Mouse (Mus musculus): Measurements from ENCODE around the gene Rph3a. TPM values are rescaled to one million over a fixed set of nuclear protein-coding genes. Genes with fewer than 3 reads are reported as not detected.

The Rph3a gene
- not detected for total RNA-seq (2021)
- long read RNA-seq, experiment 1, result 0 reads
- long read RNA-seq, experiment 2, result 0 reads

DNA sequence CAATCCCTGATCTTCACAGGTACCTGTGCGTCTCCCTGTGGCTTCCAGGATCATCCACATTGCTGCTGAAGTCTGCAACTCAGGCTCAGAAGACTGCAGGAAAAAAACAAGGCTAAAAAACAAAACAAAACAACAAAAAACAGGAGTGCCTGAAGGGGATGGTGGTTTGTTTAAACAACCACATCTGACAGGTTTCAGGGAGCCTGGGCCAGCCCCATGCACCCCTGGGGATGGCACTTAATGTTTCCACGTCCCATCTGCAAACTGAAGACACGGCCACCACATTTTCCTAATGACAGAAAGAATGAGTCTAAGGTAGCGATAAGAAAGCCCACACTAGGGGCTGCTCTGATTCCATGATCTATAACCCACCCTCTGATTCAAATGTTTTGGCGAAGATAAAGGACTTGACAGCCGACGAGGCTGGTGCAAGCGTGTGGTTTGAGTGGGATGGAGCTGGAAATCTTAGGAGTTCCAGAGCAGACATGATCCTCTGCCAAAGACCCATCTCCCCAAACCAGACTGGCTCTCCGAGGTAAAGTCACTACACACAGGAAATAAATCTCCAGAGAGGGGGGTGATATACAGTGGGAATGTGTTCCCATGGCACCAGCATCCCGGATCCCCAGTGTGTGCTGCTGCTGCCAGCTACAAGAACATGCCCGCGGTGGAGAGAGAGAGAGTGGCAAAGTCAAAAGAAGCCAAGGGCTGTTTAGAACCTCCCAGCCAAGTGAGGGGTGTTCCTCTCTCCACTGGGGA, at the start of gene Rph3a:
TSS of gene Rph3a (minus strand) at position 282 of the 759 bp plus-strand sequence.
- intact Hi-C loops (cut with DNase I), result no loop called here
- DNase-seq, result no peak

DNA sequence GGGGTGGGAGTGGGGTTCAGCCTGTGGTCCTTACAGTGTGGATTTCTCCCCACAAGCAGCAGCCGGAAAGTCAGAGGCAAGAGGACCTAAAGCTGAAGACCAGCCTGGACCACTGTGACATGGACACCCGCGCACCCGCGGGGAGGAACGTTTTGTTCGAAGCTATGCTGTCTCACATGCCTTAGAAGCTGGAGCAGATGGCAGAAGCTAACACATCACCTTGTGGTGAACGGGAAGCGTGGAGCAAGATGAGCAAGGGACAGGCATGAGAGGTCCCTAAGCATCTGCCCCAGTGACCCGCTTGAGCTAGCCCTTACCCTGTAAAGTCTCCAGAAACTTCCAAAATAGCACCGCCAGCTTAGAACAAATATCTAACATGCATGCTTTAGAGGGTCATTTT, 48.4 kb upstream of the Rph3a start:
- intact Hi-C loops (cut with DNase I), result no loop called here

DNA sequence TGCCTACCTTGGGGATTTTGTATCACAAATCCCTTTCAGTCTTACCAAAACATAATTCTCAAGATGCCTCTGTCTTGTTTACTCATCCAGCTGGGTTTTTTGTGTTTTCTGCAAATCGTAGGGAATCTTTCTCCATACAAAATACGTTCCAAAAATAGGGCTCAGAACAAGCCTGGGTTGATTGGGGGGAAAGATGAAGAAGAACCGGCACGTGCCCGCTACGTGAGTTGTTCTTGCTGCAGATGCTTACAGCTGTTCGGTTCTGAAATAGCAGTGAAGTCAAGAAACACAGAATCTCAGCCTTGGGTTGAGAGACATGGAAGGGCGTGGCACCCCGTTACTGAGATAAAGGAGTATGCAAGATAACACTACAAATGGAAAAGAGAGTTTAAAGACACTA, 44.0 kb upstream of the Rph3a start:
- intact Hi-C loops (cut with DNase I), result no loop called here
- DNase-seq, result no peak

More for the DNA sequence above, 48.4 kb upstream of the Rph3a start:
- DNase-seq, result no peak

DNA sequence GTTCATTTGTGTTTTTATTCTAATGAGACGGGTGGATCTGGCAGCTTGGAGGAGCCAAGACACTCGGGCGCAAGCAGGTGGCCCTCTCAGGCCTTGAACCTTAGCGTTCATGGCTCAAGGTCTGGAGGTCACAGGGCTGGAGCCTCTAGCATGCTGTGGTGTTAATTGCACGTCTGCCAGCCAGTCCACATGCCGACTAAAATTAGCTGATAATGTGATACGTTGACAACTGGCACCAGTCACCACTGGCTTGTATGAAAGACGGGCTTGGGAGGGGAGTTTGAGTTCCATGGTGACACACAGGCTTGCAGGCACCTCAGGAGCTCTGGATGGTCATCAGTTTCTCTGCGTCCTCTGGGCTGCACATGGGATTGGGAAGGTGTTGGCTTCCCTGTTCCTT, 31.9 kb upstream of the Rph3a start:
- DNase-seq, result no peak
- intact Hi-C loops (cut with DNase I), result no loop called here

DNA sequence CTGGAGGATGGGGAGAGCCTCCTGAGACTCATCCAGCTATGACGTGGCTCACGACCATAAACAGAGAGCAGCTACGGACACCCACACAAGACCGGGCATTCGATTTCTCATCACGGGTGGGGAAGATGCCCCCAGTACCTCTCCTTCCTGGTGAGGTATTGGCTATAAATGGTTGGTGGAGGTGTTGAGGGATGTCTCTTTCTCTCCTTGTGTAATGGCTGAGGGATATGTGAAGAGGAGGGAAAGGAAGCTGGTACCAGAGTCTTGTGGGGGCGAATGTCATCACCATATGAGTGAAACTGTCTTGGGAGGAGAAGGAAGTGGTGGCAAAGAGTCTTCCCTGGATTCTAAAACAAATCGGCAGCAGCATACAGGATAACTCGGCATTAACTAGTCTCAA, 29.6 kb upstream of the Rph3a start:
- intact Hi-C loops (cut with DNase I), result no loop called here
- no peak for DNase-seq

DNA sequence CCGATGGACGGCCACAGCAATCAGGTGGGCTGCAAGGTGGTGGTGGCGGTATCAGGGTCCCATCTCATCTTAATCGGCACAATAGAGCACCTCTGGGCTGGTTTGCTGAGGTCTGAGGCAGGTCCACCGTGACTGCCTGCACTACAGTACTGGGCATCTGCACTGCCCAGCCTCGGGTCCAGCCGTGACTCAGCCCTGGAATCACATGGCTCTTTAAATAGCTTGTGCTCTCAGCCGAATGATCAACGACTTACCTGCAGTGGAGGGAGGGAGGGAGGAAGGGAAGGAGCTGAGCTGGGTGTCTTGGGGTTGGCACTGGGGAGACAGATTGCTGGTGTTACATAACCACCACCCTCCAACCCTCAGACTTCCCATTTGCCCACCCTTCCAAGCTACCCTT, 20.3 kb upstream of the Rph3a start:
- intact Hi-C loops (cut with DNase I), result no loop called here
- no peak for DNase-seq

DNA sequence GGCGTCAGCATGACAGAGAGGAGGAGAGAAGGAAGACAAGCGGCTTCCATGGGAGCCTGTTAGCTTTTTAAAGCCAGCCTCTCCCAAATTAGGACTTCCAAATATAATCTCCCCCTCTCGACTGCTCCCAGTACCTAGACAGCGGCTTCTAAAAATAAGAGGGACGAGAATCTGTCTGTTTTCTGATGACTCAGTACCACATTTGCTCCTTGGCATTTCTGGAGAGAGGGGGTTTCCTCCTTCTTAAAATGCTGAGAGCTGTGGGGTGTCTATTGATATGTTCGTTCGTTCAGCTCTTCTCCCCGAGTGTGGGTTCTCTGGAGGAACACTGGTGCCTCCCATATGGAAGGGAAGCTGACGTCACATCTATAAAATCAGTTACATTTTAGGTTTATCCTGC, 9.6 kb upstream of the Rph3a start:
- intact Hi-C loops (cut with DNase I), result no loop called here
- DNase-seq, result no peak

DNA sequence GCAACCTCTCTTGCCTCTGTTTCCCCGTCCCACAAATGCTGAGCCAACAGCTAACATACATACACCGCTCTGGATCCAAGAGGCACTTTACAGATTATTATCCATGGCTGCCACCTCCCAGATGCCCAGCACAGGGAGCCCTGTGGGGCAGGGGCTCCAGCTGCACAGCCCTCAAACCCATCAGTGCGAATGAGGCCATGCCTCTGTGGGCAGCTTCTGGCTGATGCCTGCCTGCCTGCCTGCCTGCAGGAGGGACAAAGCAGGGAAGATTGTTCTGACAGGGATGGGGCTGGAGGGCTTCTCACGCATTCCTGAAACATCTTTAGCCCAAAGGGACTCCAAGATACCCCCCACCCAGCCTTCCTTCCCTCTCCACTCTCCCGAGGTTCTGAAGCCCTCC, 7.8 kb upstream of the Rph3a start:
- intact Hi-C loops (cut with DNase I), result no loop called here
- no peak for DNase-seq

DNA sequence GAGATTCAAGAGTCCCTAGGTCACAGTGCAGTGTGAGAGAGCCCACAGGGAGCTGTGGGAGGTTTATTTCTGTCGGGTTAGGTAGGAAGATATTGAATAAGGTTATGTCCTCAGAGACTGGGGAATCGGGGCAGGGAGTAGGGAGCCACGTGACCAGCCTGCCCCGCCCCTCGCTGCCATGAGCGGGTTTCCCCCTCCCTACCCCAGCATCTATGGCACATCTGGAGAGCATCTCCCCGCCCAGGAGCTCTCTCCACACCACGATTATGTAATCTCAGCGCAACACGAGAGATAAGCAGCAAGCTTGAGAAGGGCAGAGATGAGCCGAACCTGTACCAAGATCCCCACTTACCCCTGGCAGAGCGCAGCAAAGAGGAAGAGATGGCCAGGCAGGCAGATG, 6.5 kb upstream of the Rph3a start:
- DNase-seq, result no peak
- intact Hi-C loops (cut with DNase I), result no loop called here

DNA sequence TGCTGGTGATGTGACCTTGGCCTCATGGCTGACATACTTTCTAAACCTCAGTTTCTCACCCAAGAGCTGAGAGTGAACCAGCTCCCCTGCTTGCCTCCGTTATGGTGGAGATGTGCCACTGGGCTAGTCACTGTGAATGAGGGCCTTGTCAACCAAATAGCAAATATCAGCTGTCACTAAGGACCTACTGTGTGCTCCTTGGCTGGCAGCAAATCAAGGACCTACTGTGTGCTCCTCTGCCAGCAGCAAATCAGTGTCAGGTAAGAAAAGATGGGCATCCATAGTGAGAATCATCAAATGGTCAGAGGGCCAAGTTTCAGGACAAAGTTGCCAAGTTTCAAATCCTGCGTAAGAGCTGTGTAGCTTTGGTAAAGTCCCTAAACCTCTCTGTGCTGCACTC, 4.6 kb upstream of the Rph3a start:
- no peak for DNase-seq

DNA sequence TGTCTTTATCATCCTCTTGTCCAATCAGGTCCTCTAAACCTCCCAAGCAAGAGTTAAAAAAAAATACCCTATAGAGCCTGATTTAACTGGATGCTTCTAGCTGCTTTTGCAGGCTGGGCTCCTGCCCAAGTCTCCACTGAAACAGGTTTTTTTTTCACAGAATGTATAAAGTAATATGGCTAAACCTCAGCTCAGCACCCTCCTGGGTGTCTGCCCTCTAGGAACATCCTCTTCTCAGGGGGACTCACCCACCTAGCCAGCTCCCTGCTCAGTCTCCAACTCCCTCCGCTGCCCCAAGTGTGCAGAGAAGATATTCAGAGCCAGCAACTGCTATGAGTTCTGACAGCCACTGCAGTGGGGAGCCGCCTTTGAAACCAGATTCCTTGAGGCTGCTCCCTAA, 2.1 kb upstream of the Rph3a start:
- DNase-seq, result no peak
- intact Hi-C loops (cut with DNase I), result no loop called here

More for the DNA sequence above, 4.6 kb upstream of the Rph3a start:
- intact Hi-C loops (cut with DNase I), result no loop called here

DNA sequence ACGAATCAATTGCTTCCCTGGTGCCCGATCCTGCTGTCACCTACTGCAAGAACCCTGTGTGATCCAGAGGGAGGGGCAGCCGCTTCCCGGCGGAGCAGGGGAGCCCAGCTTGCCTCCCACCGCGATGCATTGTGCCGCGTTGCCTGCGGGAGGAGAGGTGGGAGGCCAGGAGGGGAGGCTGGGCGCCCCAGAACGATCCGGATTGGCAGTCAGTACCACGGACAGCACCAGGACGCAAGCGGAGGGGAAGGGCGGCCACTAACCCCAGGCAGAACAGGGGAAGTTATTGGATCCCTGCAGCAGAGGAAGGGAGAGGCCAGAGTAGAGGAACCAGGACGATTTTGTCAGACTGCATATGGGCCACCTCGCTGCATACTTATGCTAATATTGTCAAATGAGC, 486 bp downstream of the Rph3a start:
- no peak for DNase-seq
- intact Hi-C loops (cut with DNase I), result no loop called here

DNA sequence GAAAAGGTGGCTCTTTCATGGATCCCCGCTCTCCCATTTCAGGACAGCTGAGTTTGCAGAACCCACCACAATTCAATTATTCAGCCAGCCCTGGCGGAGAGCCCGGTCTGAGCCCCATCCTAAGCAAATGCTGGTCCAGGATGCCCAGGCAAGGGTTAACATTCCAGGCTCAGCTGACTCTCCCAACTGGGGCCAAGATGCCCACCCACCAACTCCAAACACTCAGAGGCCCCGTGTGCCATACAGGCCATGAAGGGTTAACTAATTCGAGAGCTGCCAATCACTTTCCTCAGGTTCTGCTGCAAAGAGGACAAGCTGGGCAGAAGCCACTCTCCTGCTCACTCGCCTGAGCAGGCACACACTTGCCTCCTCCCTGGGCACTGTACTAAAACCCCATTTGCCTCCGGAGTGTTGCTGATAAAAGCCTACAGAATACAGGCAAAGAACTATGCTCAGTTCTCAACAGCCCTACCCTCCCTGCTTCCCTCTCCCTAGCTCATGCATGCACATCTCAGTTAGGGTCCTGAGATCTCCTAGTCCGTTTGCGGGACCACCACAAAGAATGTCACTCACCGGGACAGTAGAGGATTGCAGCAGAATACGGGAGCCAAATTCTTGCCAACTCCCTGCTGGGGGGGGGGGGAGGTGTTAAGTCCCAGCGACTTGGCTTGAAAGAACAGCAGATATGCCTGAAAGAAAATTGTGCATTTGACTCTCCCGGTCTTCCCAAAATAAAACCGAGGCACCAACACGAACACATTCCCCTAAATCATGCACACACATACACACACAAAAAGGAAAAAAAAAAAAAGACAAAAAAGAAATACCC, 1.3 kb downstream of the Rph3a start:
- intact Hi-C loops (cut with DNase I), result no loop called here

DNA sequence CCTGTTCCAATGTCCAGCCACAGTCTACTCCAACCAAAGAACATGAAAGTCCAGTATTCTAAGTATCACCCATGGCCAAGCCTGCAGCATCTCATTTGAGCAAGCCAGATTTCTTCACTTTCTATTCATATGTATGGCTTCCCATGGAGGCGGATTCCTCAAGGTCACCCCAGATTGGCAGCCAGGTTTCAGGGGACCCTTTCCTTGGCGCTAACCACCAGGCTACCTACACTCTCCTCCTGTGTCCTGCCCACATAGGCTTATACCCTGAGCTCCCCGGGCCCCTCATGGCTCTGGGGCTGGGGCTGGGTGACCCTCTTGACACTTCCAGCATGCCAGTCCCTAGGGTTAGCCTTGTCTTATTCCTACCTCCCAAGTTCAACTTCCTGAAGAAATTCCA, 2.3 kb downstream of the Rph3a start:
- no peak for DNase-seq
- intact Hi-C loops (cut with DNase I), result no loop called here

More for the DNA sequence above, 1.3 kb downstream of the Rph3a start:
- DNase-seq, result no peak

DNA sequence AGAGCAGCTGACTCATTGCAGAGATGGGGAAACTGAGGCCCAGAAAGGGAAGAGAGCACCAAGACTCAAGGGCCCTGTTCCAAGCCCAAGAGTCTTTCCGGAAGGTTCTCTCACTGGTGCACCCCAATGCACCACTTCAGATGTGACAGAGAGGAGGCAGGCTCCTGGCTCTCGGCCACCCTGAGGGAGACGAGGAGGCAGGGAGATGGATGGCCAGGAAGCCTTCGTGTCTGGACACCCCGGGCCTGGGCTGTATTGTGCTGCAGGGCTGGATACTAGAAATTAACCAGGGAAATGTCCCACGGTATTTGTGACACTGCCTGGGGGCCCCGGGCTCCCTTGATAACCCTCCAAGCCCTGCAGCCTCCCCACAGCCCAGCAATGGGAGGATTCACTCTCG, 2.8 kb downstream of the Rph3a start:
- DNase-seq, result no peak
- intact Hi-C loops (cut with DNase I), result no loop called here

DNA sequence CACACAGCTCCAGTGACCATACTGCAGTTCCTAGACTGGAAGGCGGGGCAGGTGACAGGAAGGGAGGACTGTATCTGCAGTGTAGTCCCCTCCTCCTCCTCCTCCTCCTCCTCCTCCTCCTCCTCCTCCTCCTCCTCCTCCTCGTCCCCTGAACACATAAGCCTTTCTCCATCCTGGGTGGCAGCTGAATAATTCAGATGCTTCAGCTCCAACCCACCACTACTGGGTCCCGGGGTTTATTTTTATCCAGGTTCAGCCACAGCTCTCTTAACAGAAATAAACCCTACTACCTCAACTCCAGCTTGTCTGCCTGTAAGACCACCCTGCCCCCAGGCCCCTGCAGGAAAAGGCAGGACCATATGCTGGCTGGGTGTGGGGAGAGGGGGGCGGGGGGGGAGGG, 3.7 kb downstream of the Rph3a start:
- DNase-seq, result no peak
- intact Hi-C loops (cut with DNase I), result no loop called here

DNA sequence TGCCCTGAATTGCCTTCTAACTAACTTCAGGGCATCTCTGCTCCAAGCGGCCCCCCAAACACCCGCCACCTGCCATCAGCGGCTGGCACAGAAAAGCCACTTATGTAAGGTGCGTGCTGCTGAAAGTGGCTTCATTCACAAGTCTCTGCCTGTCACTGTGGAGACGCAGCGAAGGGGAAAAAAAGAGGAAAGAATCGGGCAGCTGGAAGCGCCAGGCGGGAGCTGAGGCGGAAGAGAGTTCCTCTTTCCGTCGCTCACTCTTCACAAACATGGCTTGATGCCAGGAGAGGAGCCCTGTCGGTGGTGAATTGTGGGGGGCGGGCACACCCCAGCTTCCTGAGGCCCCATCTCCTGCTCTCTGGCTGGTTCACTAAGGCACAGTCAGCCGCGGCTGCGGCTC, 6.1 kb downstream of the Rph3a start:
- no peak for DNase-seq
- intact Hi-C loops (cut with DNase I), result no loop called here

DNA sequence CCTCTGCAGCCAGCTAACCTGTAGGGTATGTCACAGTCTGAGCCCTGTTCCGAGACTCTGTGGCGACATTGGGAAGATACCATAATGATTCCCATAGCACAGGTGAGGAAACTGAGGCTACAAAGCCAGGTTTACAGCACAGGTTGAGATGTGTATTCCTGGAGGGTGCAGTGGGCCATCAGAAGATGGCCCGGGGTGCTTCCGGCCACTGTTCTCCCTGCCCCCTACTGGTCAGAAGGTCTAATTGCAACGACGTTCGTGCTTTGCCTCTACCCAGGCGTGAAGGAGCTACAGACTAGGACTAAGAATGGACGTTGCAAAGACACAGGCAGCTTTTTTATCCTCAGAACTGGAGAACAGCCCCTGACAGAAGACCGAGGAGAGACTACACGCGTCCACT, 10.3 kb downstream of the Rph3a start:
- intact Hi-C loops (cut with DNase I), result no loop called here
- DNase-seq, result no peak

DNA sequence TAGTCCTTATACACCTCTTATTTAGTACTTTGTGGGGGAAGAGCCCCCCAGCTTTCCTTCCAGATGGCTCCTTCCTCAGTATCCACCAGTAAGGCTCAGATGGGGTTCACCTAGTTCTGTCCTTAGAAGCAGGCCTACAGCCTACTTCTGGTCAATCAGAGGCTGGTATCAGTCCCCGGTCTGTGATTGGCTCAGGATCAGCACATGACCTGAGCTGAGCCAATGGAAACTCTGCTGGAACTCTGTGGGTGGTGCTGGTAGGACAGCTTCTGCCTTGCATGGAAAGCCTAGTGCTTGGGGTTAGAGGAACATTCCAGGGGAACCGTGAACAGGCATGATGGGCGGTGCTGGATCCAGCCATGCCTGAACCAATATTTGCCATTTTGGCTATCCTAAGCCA, 21.5 kb downstream of the Rph3a start:
- intact Hi-C loops (cut with DNase I), result no loop called here
- DNase-seq, result no peak

DNA sequence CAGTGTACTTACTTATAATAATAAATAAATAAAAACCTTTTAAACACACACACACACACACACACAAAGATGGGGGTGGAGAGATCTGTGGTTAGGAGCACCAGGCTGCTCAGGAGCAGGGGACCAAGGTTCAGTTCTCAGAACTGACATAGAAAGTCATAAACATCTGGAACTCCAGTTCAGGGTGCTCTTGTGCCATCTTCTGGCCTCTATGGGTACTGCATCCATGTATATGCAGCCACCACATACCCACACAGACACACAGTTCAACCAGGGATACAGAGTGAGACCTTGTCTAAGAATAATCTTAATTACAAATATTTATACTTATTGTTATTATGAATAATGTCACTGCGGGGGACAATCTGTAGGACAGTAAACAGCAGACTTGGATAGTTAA, 26.9 kb downstream of the Rph3a start:
- intact Hi-C loops (cut with DNase I), result no loop called here
- no peak for DNase-seq

DNA sequence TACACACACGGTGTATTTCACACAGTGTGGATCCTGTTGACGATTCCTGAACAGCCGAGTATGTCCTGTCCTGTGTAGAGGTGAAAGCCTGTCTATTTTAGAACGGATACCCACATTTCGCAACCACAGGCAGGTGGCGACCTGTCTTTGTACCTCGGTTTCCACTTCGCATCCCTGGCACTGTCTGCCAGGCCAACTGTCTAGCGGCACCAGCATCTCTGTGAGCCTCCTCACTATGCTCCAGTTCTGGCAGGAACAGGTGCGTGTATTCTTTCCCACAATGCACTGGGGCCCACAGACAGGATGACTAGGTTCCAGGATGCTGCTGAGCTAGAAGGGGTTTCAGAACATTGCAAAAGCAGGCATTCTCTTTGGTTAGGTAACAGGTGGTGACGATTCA, 28.7 kb downstream of the Rph3a start:
- intact Hi-C loops (cut with DNase I), result no loop called here
- no peak for DNase-seq

DNA sequence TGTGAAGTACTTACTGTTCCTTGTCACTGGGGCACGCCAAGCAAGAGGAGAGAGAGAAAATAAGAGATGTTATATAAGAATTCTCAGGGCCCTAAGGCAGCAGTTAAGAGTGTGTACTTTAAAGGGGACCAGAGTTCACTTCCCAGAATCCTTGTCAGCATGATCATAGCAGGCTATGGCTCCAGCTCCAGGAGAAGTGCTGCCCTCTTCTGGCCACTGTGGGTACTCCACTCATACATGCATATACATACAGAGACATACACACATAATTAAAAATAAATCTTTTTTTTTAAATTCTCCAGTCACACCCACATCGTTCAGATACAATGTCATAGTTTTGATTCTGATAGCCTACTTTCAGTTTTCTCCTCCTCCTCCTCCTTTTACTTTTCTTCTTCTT, 29.8 kb downstream of the Rph3a start:
- no peak for DNase-seq
- intact Hi-C loops (cut with DNase I), result no loop called here
